Mouse (Mus musculus): ENCODE results near the gene Stab1. TPM values are rescaled to one million over a fixed set of nuclear protein-coding genes. Genes with fewer than 3 reads are reported as not detected.

The Stab1 gene
- polyA plus RNA-seq (2012; fragmentation: generic; extraction: Trizol): 0.46 TPM

DNA sequence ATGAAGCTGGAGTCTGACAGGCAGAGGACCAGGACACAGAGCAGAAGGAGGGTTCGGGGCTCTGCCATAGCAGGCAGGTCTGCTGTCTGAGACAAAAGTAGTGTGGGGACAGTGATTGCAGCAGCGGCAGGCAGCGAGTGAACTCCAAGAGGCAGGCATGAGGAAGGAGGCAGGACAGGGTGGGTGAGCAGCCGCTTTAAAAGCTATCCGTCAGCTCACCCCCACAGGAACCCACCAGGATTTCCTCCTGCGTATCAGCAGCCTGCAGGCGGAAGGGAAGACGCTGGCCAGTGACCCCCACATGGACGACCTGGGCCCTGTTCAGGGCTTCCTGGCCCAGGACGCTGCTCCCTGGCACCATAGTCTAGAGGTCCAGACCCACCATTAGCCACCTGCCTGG is at the start of gene Stab1:
Stab1 (minus strand) TSS at position 217 of the 400 bp plus-strand sequence.
- no peaks in the 10 kb centered on the region for H3K79me2 ChIP-seq (ENCODE audit: control insufficient read depth, insufficient read depth)
- H3K36me3 ChIP-seq (ENCODE audit: control insufficient read depth, insufficient read depth): peaks cover 30% of the 10 kb centered on the region
- H3K4me3 ChIP-seq: no peak within 1 kb of the TSS
- H3ac ChIP-seq (ENCODE audit: control insufficient read depth, insufficient read length): no peak within 1 kb of the TSS
- no peaks in the 10 kb centered on the region for H3K27me3 ChIP-seq (ENCODE audit: control insufficient read depth, insufficient read depth, insufficient read length)
- TF ChIP-seq POLR2AphosphoS2 (IDR thresholded peaks at IDR 0.05; ENCODE audit: insufficient read length, low read depth) (no peak), TCF12 (IDR thresholded peaks at IDR 0.05; ENCODE audit: insufficient read depth, poor library complexity, severe bottlenecking) (no peak), POLR2A (IDR thresholded peaks at IDR 0.05; ENCODE audit: insufficient read length, low read depth) (no peak), SRF (IDR thresholded peaks at IDR 0.05; ENCODE audit: control insufficient read depth, insufficient read length, low read depth) (no peak), CEBPB (IDR thresholded peaks at IDR 0.05; ENCODE audit: insufficient read depth, poor library complexity, severe bottlenecking) (no peak)
- no peak within 1 kb of the TSS for H3K4me2 ChIP-seq (ENCODE audit: low read depth)

DNA sequence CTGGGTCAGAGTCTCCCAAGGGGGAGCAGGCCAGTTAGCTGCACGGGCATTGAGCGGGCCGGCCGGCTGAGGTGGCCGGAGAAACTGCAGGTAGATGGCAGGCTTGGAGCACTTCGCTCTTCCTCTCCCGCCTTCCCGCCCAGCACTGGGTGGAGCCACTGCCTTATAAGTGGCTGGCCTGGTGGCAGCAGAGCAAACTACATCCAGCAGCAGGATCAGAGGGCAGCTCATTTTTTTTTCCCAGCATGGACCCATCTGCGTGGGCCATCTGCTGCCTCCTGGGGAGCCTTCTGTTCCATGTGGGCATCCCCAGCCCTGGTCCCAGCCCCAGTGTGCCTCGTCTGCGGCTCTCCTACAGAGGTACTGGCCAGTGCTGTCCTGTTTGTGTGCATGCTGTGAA is 49.2 kb upstream of the Stab1 start, which contains the start of gene Sema3g:
Sema3g (plus strand) TSS at position 195 of the 400 bp plus-strand sequence.
- Histone ChIP-seq H3ac (ENCODE audit: control insufficient read depth, insufficient read length) (no peak within 1 kb of the TSS), H3K4me3 (no peak within 1 kb of the TSS), H3K27me3 (ENCODE audit: control insufficient read depth, insufficient read depth, insufficient read length) (peaks cover 10% of the 10 kb centered on the region)

DNA sequence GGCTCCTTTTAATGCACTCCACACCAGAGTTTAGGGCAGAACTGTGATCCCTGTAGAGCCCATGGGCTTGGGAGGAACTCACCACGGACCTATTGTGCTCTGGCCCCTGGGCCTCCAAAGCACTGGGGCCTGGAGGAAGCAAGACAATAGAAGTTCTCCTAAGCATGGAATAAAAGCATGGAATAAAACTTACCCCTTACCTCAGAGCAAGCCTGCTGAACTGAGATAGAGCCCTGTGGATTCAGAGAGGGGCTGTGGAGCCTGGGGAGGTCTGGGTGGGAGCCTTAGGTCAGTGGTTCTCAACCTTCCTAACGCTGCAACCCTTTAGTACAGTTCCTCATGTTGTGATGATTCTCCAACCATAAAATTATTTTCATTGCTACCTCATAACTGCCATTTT is 48.4 kb upstream of the Stab1 start, which contains the start of gene Nisch:
Nisch (minus strand) TSS at position 101 of the 400 bp plus-strand sequence.
- Histone ChIP-seq H3K27me3 (ENCODE audit: control insufficient read depth, insufficient read depth, insufficient read length) (peaks cover 7% of the 10 kb centered on the region), H3K36me3 (ENCODE audit: control insufficient read depth, insufficient read depth) (peaks cover 5% of the 10 kb centered on the region), H3K4me2 (ENCODE audit: low read depth) (peak within 1 kb of the TSS; percentile 57), H3K79me2 (ENCODE audit: control insufficient read depth, insufficient read depth) (no peaks in the 10 kb centered on the region), H3ac (ENCODE audit: control insufficient read depth, insufficient read length) (no peak within 1 kb of the TSS), H3K4me3 (no peak within 1 kb of the TSS)
- TF ChIP-seq POLR2AphosphoS2 (IDR thresholded peaks at IDR 0.05; ENCODE audit: insufficient read length, low read depth) (no peak), CEBPB (IDR thresholded peaks at IDR 0.05; ENCODE audit: insufficient read depth, poor library complexity, severe bottlenecking) (no peak), POLR2A (IDR thresholded peaks at IDR 0.05; ENCODE audit: insufficient read length, low read depth) (no peak), SRF (IDR thresholded peaks at IDR 0.05; ENCODE audit: control insufficient read depth, insufficient read length, low read depth) (no peak), E2F4 (IDR thresholded peaks at IDR 0.05; ENCODE audit: insufficient read depth) (no peak), REST (IDR thresholded peaks at IDR 0.05; ENCODE audit: insufficient read depth, insufficient read length) (no peak), MYOG (IDR thresholded peaks at IDR 0.05; ENCODE audit: control insufficient read depth in 1 of 3, insufficient read depth in 1 of 3, insufficient read length in 2 of 3, low read depth in 2 of 3) (no peak), TCF12 (IDR thresholded peaks at IDR 0.05; ENCODE audit: insufficient read depth, poor library complexity, severe bottlenecking) (no peak), TCF3 (IDR thresholded peaks at IDR 0.05; ENCODE audit: insufficient read length, low read depth) (no peak), MYOD1 (IDR thresholded peaks at IDR 0.05; ENCODE audit: control insufficient read depth in 1 of 3, insufficient read length in 2 of 3, low read depth in 2 of 3) (no peak), MAX (IDR thresholded peaks at IDR 0.05; ENCODE audit: low read depth) (no peak), USF1 (IDR thresholded peaks at IDR 0.05; ENCODE audit: low read depth) (no peak)

More for the DNA sequence above, 49.2 kb upstream of the Stab1 start, which contains the start of gene Sema3g:
- Histone ChIP-seq H3K79me2 (ENCODE audit: control insufficient read depth, insufficient read depth) (no peaks in the 10 kb centered on the region), H3K36me3 (ENCODE audit: control insufficient read depth, insufficient read depth) (no peaks in the 10 kb centered on the region), H3K4me2 (ENCODE audit: low read depth) (peak within 1 kb of the TSS; percentile 57)
- TF ChIP-seq SRF (IDR thresholded peaks at IDR 0.05; ENCODE audit: control insufficient read depth, insufficient read length, low read depth) (peak; percentile 80), POLR2A (IDR thresholded peaks at IDR 0.05; ENCODE audit: insufficient read length, low read depth) (peak; percentile 20), POLR2AphosphoS2 (IDR thresholded peaks at IDR 0.05; ENCODE audit: insufficient read length, low read depth) (no peak)

DNA sequence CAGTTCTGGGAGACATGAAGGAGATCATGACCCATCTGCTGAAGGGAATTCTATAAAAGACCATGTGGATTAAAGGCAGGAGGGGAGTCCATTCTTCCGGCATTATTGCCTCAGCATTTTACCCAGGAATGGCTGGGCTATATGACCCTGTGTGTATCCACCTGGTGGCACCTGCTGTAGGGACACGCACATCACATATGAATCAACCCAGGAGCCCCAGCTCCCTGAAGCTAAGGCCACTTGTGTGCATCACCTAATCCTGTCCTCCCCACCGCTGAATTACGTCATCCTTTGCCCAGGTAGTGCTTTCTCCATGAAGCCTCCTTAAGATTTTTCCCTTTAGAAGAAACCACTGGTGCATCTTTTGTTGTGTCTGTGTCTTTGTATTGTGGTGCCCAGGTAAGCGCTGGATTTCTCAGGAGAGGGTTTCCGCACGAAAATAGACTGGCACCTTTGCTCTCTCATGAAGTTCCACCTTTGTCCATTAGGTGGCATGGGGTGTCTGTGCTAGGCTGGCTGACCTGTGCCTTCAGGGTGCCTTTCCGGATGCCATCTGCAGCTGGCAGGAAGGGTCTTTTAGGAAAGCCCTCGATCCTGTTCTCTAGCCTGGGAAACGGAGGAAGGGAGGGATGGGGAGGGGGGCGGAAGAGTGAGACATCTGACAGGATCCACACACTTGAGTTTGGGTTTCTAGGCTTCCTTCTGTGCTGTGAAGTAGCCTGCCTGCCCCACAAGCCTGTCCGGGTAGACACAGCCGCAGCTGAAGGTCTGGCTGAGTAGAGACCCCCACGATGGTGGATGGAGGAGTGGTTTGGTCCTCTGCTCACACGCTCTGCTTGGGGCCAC is 46.9 kb upstream of the Stab1 start:
- Histone ChIP-seq H3ac (ENCODE audit: control insufficient read depth, insufficient read length) (no peak overlapping the region), H3K4me2 (ENCODE audit: low read depth) (no peak overlapping the region), H3K79me2 (ENCODE audit: control insufficient read depth, insufficient read depth) (peaks cover 2% of the 10 kb centered on the region), H3K36me3 (ENCODE audit: control insufficient read depth, insufficient read depth) (peaks cover 13% of the 10 kb centered on the region), H3K27me3 (ENCODE audit: control insufficient read depth, insufficient read depth, insufficient read length) (no peaks in the 10 kb centered on the region), H3K4me3 (no peak overlapping the region)
- TF ChIP-seq CEBPB (IDR thresholded peaks at IDR 0.05; ENCODE audit: insufficient read depth, poor library complexity, severe bottlenecking) (0 out of 2 replicates have a peak, but pooled peaks have one; percentile 8), SRF (IDR thresholded peaks at IDR 0.05; ENCODE audit: control insufficient read depth, insufficient read length, low read depth) (no peak)

DNA sequence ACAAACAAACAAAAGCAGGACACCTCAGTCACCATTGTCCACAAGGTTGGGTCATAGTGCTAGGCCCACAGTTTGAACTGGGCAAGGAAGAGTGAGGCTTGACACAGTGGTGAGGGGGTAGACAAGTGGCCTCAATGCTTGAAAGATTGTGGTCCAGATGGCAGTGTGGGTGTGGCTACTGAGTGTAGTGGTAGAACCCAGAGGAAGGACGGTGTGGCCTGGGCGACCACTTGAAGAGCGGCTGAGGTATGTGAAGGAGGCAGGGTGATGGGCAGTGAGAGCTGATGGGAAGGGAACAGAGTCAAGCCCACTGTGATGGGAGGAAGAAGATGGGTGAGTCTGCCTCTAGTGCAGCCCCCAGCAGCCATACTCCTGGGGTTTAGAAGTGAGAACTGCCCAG is 46.2 kb upstream of the Stab1 start:
- no peak for TF ChIP-seq MAX (IDR thresholded peaks at IDR 0.05; ENCODE audit: low read depth)
- TF ChIP-seq REST (IDR thresholded peaks at IDR 0.05; ENCODE audit: insufficient read depth, insufficient read length): no peak
- TF ChIP-seq MYOD1 (IDR thresholded peaks at IDR 0.05; ENCODE audit: control insufficient read depth in 1 of 3, insufficient read length in 2 of 3, low read depth in 2 of 3): peak in 1 of 3 experiments; percentile 1
- TF ChIP-seq MYOG (IDR thresholded peaks at IDR 0.05; ENCODE audit: control insufficient read depth in 1 of 3, insufficient read depth in 1 of 3, insufficient read length in 2 of 3, low read depth in 2 of 3): peak in 1 of 3 experiments; percentile 60
- no peak for TF ChIP-seq USF1 (IDR thresholded peaks at IDR 0.05; ENCODE audit: low read depth)
- TF ChIP-seq E2F4 (IDR thresholded peaks at IDR 0.05; ENCODE audit: insufficient read depth): no peak
- peak; percentile 86 for TF ChIP-seq POLR2A (IDR thresholded peaks at IDR 0.05; ENCODE audit: insufficient read length, low read depth)
- TF ChIP-seq TCF3 (IDR thresholded peaks at IDR 0.05; ENCODE audit: insufficient read length, low read depth): no peak
- peak; percentile 99 for TF ChIP-seq POLR2AphosphoS2 (IDR thresholded peaks at IDR 0.05; ENCODE audit: insufficient read length, low read depth)
- H3K27me3 ChIP-seq (ENCODE audit: control insufficient read depth, insufficient read depth, insufficient read length): no peaks in the 10 kb centered on the region
- H3K4me2 ChIP-seq (ENCODE audit: low read depth): no peak overlapping the region
- H3K4me3 ChIP-seq: no peak overlapping the region
- peaks cover 19% of the 10 kb centered on the region for H3K36me3 ChIP-seq (ENCODE audit: control insufficient read depth, insufficient read depth)
- H3ac ChIP-seq (ENCODE audit: control insufficient read depth, insufficient read length): no peak overlapping the region
- H3K79me2 ChIP-seq (ENCODE audit: control insufficient read depth, insufficient read depth): peaks cover 6% of the 10 kb centered on the region

Data from myocyte (in vitro differentiated cells).